Mouse (Mus musculus) hindbrain, embryonic 10.5 days (tissue): ENCODE measurements at regions not wholly inside any gene's neighbourhood (a gene's known extent, or its start where the extent isn't known, plus 50 kb on each side); places are given as distances from the start of the nearest gene placed in this dataset.
A peak's percentile ranks its signal among the peaks of the same experiment; 100 is the strongest.

Source experiments
- DNase-seq: peaks from one replicate; pipeline ENCODE4 v3.0.0-alpha.2; 2017; ENCODE audit warnings: low spot score
- H3K27ac ChIP-seq: fragments of 300-500 bp; sonication (generic); 2 replicates; pipeline ENCODE4 v1.5.1; 2016; ENCODE audit warnings: mild to moderate bottlenecking, moderate library complexity
- H3K27me3 ChIP-seq: fragments of 300-500 bp; sonication (generic); 2 replicates; pipeline ENCODE4 v1.6.1; 2016; ENCODE audit warnings: mild to moderate bottlenecking; ENCODE audit not compliant: poor library complexity, insufficient read depth, severe bottlenecking
- H3K36me3 ChIP-seq: fragments of 300-500 bp; sonication (generic); 2 replicates; pipeline ENCODE4 v1.6.1; 2016; ENCODE audit warnings: mild to moderate bottlenecking, moderate library complexity
- H3K4me1 ChIP-seq: fragments of 300-500 bp; sonication (generic); replicated peaks from 2 replicates; pipeline ENCODE4 v1.6.1; 2016; ENCODE audit warnings: mild to moderate bottlenecking
- H3K4me3 ChIP-seq: fragments of 300-500 bp; sonication (generic); 2 replicates; pipeline ENCODE4 v1.5.1; 2016; ENCODE audit warnings: mild to moderate bottlenecking, moderate library complexity
- H3K9me3 ChIP-seq: fragments of 300-500 bp; sonication (generic); 2 replicates; pipeline ENCODE4 v1.6.1; 2016; ENCODE audit warnings: mild to moderate bottlenecking, moderate library complexity
- WGBS: fragments of 180-500 bp; shearing (Covaris S2); methylation state at CpG from one replicate; pipeline ENCODE4 v1.1.7; 2016; 5-methylcytosine and 5-hydroxymethylcytosine counted together

- DNase-seq = no peak
- no peak overlapping the region for H3K27ac ChIP-seq
- H3K4me1 ChIP-seq = no peaks in the 10 kb centered on the region
- no peaks in the 10 kb centered on the region for H3K27me3 ChIP-seq
- no peaks in the 10 kb centered on the region for H3K36me3 ChIP-seq
- H3K4me3 ChIP-seq = no peak overlapping the region
- 94% methylated on average over 3 of the region's 3 CpGs for WGBS
- H3K9me3 ChIP-seq = no peaks in the 10 kb centered on the region
These were observed 816.1 kb downstream of the Car8 start for GRCm38 (mm10) chr4:7422787-7423186.

GRCm38 (mm10) chr4:7414301-7414700 is 824.5 kb downstream of the Car8 start:
- Histone ChIP-seq H3K27me3 (no peaks in the 10 kb centered on the region), H3K4me1 (no peaks in the 10 kb centered on the region), H3K36me3 (no peaks in the 10 kb centered on the region), H3K9me3 (no peaks in the 10 kb centered on the region), H3K4me3 (no peak overlapping the region), H3K27ac (no peak overlapping the region)
- no peak for DNase-seq
- WGBS = 87% methylated on average over 2 of the region's 2 CpGs

DNA sequence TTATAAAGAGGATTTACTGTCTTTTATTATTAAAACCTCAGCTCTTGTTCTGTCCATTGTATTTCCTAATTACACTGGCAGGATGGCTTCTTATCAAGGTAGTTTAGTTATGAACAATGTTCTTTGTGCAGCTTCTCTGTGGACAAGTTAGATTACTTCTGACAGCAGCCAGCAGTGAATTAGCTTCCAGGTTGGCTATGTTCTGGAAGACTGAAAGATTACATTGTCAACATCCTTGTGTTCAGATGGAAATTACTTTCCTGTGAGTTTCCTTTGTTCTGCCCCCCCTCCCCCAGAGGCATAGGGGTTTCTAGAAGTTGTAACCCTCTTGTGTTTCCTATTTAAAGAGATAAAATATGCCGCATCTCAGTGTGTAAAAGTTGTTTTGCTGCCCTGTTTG is 846.1 kb downstream of the Car8 start:
- Histone ChIP-seq H3K27me3 (no peaks in the 10 kb centered on the region), H3K4me1 (peaks cover 4% of the 10 kb centered on the region), H3K9me3 (no peaks in the 10 kb centered on the region), H3K36me3 (no peaks in the 10 kb centered on the region), H3K4me3 (no peak overlapping the region), H3K27ac (no peak overlapping the region)
- DNase-seq = no peak
- WGBS = 39% methylated on average over 1 of the region's 1 CpGs

DNA sequence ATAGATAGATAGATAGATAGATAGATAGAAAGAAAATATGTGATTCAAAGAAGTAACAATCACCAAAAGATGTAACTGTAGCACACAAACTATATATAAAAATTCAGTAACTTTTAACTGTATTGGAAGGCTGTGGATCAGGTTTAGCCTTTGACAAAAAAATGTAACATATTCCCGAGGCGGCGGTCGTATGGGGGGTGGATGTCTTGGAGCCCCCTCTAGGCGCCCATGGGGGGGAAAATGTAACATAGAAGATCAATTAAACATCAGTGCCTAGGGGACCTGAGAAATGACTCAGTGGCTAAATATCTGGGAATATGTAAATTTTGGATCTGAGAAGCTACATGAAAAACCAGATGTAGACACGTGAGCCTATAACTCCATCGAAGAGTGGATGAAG is 847.2 kb downstream of the Car8 start:
- H3K36me3 ChIP-seq = no peaks in the 10 kb centered on the region
- H3K4me1 ChIP-seq = peaks cover 4% of the 10 kb centered on the region
- H3K9me3 ChIP-seq = no peaks in the 10 kb centered on the region
- H3K27me3 ChIP-seq = no peaks in the 10 kb centered on the region
- no peak overlapping the region for H3K4me3 ChIP-seq
- 89% methylated on average over 7 of the region's 7 CpGs for WGBS
- DNase-seq = peak; percentile 4
- H3K27ac ChIP-seq = no peak overlapping the region

GRCm38 (mm10) chr4:7385069-7385468 is 853.8 kb downstream of the Car8 start:
- DNase-seq = no peak
- Histone ChIP-seq H3K4me1 (no peaks in the 10 kb centered on the region), H3K36me3 (no peaks in the 10 kb centered on the region), H3K27ac (no peak overlapping the region), H3K27me3 (no peaks in the 10 kb centered on the region), H3K4me3 (no peak overlapping the region), H3K9me3 (no peaks in the 10 kb centered on the region)

DNA sequence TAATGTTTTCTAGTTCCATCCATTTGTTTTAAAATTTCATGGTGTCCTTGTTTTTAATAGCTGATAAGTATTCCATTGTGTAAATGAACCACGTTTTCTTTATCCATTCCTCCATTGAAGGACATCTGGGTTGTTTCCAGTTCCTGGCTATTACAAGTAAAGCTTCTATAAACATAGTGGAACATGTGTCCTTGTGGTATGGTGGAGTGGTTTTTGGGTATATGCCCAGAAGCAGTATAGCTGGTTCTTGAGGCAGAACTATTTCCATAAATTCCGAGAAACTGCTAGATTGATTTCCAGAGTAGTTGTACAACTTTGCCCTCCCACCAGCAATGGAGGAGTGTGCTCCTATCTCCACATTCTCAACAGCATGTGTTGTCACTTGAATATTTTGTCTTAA is 858.8 kb downstream of the Car8 start:
- no peak overlapping the region for H3K27ac ChIP-seq
- H3K9me3 ChIP-seq = no peaks in the 10 kb centered on the region
- H3K27me3 ChIP-seq = no peaks in the 10 kb centered on the region
- no peak for DNase-seq
- H3K36me3 ChIP-seq = no peaks in the 10 kb centered on the region
- no peaks in the 10 kb centered on the region for H3K4me1 ChIP-seq
- WGBS = 79% methylated on average over 2 of the region's 2 CpGs
- H3K4me3 ChIP-seq = no peak overlapping the region

GRCm38 (mm10) chr4:7364238-7365040 is 874.4 kb downstream of the Car8 start:
- no peak overlapping the region for H3K27ac ChIP-seq
- 84% methylated on average over 3 of the region's 3 CpGs for WGBS
- no peaks in the 10 kb centered on the region for H3K9me3 ChIP-seq
- DNase-seq = no peak
- no peaks in the 10 kb centered on the region for H3K36me3 ChIP-seq
- peaks cover 7% of the 10 kb centered on the region; the same call in 1 of the 2 replicates for H3K4me1 ChIP-seq
- H3K4me3 ChIP-seq = no peak overlapping the region
- no peaks in the 10 kb centered on the region for H3K27me3 ChIP-seq

- Histone ChIP-seq H3K36me3 (no peaks in the 10 kb centered on the region), H3K4me3 (no peak overlapping the region)
- 93% methylated on average over 2 of the region's 2 CpGs for WGBS
These were observed 875.3 kb downstream of the Car8 start for GRCm38 (mm10) chr4:7363508-7363907.

DNA sequence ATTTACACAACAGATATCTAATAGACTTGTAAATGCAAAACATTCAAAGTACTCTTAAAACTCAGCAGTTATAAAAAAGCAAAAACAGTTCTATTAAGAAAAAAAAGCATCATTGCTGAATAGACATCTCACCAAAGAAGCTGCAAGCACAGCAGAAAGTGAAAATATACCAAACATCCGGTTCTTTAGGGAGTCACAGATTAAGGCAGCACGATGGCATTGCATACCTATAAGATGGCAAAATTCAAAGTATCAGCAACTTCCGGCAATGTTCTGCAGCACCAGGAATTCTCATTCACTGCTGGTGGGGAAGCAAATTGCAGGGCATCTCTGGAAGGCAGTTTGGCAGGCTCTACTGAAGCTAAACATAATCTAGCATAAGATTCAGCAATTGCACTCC is 882.6 kb downstream of the Car8 start:
- H3K4me3 ChIP-seq = no peak overlapping the region
- no peak for DNase-seq
- no peak overlapping the region for H3K27ac ChIP-seq
- WGBS = 92% methylated on average over 3 of the region's 3 CpGs
- H3K4me1 ChIP-seq = no peaks in the 10 kb centered on the region
- H3K36me3 ChIP-seq = no peaks in the 10 kb centered on the region
- no peaks in the 10 kb centered on the region for H3K27me3 ChIP-seq
- no peaks in the 10 kb centered on the region for H3K9me3 ChIP-seq

More at GRCm38 (mm10) chr4:7363508-7363907, 875.3 kb downstream of the Car8 start:
- Histone ChIP-seq H3K4me1 (peaks cover 7% of the 10 kb centered on the region; the same call in 1 of the 2 replicates), H3K27me3 (no peaks in the 10 kb centered on the region), H3K27ac (no peak overlapping the region), H3K9me3 (no peaks in the 10 kb centered on the region)
- DNase-seq = no peak

- H3K27me3 ChIP-seq = no peaks in the 10 kb centered on the region
- WGBS = 89% methylated on average over 1 of the region's 1 CpGs
- no peak for DNase-seq
- no peak overlapping the region for H3K27ac ChIP-seq
- H3K36me3 ChIP-seq = no peaks in the 10 kb centered on the region
- no peaks in the 10 kb centered on the region for H3K9me3 ChIP-seq
- H3K4me3 ChIP-seq = no peak overlapping the region
- no peaks in the 10 kb centered on the region for H3K4me1 ChIP-seq
These were observed 891.5 kb downstream of the Car8 start for GRCm38 (mm10) chr4:7347317-7347716.

GRCm38 (mm10) chr4:7341159-7341558 is 897.7 kb downstream of the Car8 start:
- Histone ChIP-seq H3K4me3 (no peak overlapping the region), H3K4me1 (no peaks in the 10 kb centered on the region)
- 86% methylated on average over 1 of the region's 1 CpGs for WGBS

GRCm38 (mm10) chr4:7314261-7314660 is 924.6 kb downstream of the Car8 start:
- 80% methylated on average over 4 of the region's 4 CpGs for WGBS
- DNase-seq = no peak
- Histone ChIP-seq H3K4me1 (no peaks in the 10 kb centered on the region), H3K27ac (no peak overlapping the region), H3K9me3 (no peaks in the 10 kb centered on the region), H3K4me3 (no peak overlapping the region), H3K36me3 (no peaks in the 10 kb centered on the region), H3K27me3 (no peaks in the 10 kb centered on the region)

More at GRCm38 (mm10) chr4:7341159-7341558, 897.7 kb downstream of the Car8 start:
- H3K27me3 ChIP-seq = no peaks in the 10 kb centered on the region
- DNase-seq = no peak
- no peaks in the 10 kb centered on the region for H3K9me3 ChIP-seq
- H3K36me3 ChIP-seq = no peaks in the 10 kb centered on the region
- H3K27ac ChIP-seq = no peak overlapping the region

DNA sequence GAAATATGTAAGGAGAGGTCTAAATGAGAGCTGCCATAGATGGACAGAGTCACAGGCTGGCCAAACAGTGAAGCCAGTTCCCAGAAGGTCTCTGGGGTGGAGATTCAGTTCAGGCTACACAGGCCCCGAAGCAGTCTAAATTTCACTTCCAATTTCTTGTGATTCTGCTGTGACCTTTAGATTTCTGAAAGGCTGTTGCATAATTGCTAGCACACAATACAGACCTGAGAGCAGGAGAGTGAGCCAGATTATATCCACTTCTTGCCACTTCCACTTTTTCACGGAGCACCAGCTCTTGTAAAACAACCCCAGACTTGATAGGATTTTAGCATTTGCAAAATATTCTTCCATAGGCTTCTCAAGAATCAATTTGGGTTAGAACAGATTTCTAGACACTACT is 925.6 kb downstream of the Car8 start:
- no peak for DNase-seq
- 83% methylated on average over 2 of the region's 2 CpGs for WGBS
- H3K4me3 ChIP-seq = no peak overlapping the region
- H3K36me3 ChIP-seq = no peaks in the 10 kb centered on the region
- no peak overlapping the region for H3K27ac ChIP-seq
- H3K4me1 ChIP-seq = no peaks in the 10 kb centered on the region
- no peaks in the 10 kb centered on the region for H3K27me3 ChIP-seq
- no peaks in the 10 kb centered on the region for H3K9me3 ChIP-seq

DNA sequence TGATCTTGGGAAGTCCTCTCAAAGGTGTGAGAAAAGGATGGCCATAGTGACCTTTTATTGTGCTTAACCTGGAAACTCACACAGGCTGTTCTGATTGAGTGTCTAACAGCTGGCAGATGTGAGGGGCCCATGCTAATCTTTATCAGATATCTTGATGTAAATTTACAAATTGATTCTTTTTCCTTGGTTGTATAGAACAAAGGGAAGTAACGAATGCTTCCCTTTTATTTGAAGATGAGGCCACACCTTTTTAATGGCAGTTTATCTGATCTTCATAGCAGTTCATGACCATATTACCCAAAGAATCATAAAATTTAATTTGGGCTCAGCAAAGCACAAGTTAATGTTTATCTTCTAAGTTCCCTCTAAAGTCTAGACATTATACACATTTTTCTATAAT is 926.7 kb downstream of the Car8 start:
- H3K27me3 ChIP-seq = no peaks in the 10 kb centered on the region
- no peak overlapping the region for H3K4me3 ChIP-seq
- no peaks in the 10 kb centered on the region for H3K4me1 ChIP-seq
- H3K27ac ChIP-seq = no peak overlapping the region
- WGBS = 83% methylated on average over 1 of the region's 1 CpGs
- no peaks in the 10 kb centered on the region for H3K9me3 ChIP-seq
- no peaks in the 10 kb centered on the region for H3K36me3 ChIP-seq
- DNase-seq = no peak
